Mouse (Mus musculus) c-Kit-negative CD71-positive TER-119-positive erythroid progenitor cells, embryonic 14.5 days (primary cell): ENCODE results near the gene Nr5a2.

Experiments
- DNase-seq: peaks from one replicate; pipeline ENCODE4 v3.0.0-alpha.2; 2013; ENCODE audit warnings: low read depth, low spot score

Gene Nr5a2

GRCm38 (mm10) chr1:136960428-136961012 is at the start of gene Nr5a2:
Nr5a2 (minus strand) TSS chr1:136960448.
- no peak for DNase-seq

DNA sequence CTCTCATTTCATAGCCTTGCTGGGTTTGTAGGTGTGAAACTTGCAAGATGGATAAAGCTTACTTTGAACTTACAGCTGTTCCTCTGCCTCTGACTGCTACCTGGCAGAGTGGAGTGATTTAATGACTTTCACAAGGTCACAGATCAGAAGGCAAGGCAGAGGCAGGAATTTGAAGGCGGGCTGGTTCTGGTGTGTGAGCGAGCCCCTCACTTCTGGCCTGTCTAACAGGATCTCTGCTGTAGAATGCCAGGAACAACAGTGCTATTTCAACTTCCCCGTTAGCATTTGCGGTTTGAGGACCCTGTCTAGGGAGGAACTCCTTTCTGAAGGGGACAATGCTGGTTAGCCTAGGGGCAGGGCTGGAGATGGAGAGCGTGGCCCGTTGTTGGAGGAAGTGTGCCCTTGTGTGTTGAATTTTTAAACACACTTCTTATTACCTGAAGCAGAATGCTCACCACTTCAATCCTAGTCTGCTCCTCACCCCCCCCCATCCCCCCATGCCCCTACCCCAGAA is 48.5 kb upstream of the Nr5a2 start:
- no peak for DNase-seq

DNA sequence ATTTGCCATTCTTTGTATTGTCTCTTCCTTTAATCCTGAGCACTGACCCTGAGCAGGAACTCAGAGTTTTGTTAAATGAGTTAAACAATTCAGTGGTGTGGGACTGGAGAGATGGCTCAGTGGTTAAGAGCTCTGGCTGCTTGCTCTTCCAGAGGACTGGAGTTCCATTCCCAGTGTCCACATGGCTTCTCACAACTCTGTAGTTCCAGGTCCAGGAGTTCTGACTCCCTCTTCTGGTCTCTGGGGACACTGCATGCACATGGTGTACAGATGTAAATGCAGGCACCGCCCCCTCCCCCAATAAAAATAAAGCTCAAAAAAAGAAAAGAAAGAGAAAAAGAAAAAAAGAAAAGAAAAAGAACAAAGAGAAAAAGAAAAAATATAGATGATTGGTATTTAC is 43.6 kb upstream of the Nr5a2 start:
- DNase-seq: no peak

GRCm38 (mm10) chr1:137003144-137003543 is 42.9 kb upstream of the Nr5a2 start:
- DNase-seq: no peak

DNA sequence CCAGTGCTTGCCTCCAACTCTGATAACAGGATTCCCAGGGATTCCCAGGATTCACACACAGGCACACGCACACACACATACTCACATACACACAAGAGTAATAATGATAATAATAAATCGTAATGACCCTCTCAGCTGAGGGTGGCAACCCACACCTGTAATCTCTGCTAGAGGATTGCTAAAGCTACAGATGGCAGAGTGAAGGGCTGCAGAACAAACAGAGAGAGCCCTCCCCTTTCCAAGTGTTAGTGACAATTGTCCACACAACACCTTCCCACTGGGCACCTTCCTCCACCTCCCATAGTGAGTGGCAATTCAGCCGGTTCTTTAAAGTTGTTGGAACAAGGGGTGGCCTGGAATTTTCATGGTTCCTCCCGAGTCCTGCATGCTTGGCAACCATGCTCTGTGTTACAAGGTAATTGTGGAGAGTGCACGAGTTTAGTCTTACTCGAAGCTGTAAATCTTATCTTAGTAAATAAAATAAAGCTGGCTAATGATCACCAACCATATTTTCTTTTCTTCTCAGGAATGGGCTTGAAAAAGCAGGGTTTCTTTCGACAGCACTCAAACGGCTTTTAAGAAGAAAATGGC is 31.6 kb upstream of the Nr5a2 start:
- DNase-seq: no peak

DNA sequence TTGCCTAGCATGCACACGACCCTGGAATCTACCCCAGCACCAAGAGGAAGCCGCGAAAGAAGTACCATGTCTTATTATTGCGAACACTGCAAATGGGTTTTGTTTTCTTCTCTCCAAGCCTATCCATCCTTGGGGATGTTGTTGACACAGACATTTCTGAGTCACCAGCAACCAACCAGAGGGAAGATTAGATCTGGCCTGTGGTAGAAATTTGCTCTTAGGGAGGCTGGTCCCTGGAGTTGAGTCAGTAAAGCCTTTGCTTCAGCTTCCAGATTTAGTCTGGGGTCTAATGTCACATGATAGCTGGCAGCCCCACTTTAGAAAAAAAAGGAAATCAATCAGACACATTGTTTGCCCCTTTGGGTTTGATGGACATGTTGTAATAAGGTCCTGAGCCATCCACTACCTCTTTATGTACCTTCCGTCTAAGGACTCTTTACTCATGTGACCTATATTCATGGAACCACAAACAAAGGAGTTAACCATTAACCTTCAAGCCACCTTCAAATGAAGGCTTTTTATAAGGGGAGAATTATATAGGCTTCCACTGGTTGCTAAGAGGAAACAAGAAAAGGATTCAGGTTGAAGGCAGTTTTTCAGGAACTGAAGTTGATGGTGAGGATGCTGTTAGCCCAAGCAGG is 20.1 kb upstream of the Nr5a2 start:
- DNase-seq: no peak

DNA sequence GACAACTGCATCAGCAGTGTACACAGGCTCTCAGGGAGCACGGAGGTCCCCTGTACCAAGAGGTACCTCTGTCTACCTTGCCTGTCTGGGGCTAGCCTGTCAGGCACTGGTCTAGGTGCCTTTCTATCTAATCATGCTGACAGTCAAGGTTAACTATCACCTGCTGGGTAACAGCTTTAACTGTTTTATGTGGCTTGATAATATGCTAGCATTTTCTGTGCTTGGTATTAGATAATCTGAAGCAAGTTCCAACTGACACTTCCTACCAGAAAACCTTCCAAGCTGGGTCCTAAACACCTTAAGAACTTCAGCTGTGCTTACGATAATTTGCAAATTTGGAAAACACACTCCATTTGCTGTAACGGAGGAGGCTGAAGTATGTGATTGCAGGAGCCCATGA is 17.6 kb upstream of the Nr5a2 start:
- DNase-seq: no peak

- DNase-seq: no peak
Measured at GRCm38 (mm10) chr1:136974040-136974439, 13.8 kb upstream of the Nr5a2 start.

DNA sequence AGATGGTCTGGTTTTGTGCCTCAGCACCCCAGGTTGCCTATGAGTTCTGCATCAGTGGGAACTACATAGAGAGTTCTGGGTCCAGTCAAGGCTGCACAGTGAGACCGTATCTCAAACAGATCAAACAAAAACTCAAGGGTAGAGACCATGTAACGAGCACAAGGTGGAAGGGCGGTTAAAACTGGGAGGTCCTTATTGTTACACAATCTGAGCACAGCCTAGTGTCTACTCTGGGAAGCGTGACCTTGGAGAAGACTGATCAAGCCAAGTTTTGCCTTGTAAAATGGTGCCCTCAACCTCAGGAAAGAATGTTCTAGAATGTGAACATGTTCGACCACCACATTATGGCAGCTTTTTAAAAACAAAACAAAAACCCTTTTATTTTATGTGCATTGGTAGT is 12.8 kb upstream of the Nr5a2 start:
- DNase-seq: no peak

DNA sequence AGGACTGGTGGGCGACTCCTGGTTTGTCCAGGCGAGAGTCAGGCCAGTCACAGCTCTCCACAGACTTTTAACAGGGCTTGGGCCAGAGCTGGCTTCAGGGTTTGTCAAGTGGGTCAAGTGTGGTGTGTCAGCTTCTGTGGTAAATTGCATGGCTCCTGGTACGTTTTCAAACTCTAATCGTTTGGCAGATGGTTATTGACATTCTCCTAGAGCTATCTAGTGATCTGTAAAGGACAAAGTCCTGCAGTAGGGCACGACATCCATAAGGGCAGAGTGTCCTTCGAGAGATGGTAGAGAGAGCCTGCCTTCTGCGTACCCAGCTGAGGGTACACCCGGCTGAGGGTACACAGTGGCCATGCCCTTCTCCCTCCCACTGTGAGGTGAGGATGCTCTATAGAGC is 10.7 kb upstream of the Nr5a2 start:
- DNase-seq: no peak

- no peak for DNase-seq
Measured at GRCm38 (mm10) chr1:136966728-136967386, 6.6 kb upstream of the Nr5a2 start.

DNA sequence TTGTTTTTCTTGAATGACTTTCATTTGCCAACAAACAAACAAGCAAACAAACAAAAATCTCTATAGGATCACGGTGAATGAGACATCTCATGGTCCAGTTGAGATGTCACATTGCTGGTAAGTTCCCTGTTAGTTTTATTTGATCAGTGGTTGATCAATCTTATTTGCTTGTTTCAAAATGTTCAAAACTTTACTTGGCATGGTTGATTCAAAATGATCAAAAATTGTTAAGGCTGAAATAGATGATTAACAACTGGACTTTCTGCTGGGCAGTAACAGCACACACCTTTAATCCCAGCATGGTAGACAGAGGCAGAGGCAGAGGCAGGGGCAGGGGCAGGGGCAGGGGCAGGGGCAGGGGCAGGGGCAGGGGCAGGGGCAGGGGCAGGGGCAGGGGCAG is 757 bp downstream of the Nr5a2 start:
- no peak for DNase-seq

DNA sequence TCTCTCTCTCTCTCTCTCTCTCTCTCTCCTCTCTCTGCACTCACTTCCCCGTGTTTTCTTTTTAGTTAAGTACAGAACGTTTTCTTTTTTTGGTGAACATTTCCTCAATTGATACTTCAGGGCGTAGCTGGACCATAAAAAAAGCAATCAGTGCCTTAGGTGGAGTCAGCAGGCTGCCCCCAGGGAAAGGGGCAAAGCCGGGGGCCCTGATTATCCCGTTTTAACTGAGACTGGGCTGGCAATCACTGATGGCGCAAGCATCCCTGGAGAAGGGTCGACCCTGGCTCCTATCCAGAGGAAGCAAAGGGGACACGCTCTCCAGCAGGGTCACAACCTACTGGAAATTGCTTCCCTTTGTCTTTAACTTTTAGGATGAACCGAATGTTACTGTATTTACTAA is 1.6 kb downstream of the Nr5a2 start:
- no peak for DNase-seq

DNA sequence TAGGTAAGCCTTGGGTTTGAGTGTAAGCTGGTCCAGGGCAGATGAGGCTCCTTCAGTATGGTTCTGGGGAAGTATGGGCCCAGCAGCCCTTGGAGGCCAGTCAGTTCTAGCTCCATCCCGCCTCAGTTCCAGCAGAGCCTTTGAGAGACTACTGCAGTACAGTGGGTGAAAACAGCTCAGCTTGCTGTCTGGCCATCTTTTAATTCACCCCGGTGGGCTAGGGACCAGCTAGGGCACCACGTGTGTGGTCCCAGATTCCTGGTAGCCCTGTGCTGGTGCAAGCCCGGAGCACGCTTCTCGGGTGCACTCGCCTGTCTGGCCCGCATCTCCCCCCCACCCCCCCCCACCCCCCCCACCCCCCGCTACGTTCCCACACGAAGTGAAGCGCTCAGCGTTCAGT is 2.1 kb downstream of the Nr5a2 start:
- DNase-seq: no peak

DNA sequence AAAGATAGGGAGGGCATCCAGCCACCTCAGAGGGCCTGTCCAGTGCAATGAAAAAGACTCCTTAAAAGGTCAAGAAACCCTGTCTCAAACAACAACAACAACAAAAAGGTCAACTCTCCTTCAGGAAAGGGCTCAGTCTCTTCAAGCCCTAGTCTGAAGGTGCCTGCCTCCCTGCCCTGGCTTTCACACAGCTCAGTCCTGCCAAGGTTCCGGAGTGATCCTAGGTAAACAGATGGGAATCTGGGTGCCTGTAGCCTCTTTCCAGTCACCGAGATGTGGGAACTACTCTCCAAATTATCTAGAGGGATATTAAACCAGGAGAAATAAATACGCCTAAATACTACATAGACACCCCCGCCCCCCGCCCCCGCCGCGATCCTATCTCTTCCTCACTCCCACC is 2.6 kb downstream of the Nr5a2 start:
- DNase-seq: no peak

DNA sequence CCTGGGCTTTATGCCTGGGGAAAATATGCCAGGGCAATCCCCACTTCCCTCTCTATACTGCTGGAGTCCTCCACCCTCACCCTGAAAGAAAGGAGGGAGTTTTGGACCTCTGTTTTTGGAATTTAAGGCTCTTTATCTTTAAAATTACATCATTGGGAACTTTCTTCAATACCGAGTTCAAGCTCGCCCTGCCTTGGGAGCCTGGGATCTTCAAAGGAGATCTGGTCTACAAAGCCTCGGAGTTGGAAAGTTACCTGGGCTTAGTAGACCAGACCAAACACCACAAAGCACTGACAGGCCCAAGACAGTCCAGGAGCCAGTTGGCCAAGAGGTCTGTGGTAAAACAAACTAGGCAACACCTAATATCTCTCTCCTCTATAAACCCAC is 6.1 kb downstream of the Nr5a2 start:
- no peak for DNase-seq

- no peak for DNase-seq
Measured at GRCm38 (mm10) chr1:136953444-136954107, 6.7 kb downstream of the Nr5a2 start.

DNA sequence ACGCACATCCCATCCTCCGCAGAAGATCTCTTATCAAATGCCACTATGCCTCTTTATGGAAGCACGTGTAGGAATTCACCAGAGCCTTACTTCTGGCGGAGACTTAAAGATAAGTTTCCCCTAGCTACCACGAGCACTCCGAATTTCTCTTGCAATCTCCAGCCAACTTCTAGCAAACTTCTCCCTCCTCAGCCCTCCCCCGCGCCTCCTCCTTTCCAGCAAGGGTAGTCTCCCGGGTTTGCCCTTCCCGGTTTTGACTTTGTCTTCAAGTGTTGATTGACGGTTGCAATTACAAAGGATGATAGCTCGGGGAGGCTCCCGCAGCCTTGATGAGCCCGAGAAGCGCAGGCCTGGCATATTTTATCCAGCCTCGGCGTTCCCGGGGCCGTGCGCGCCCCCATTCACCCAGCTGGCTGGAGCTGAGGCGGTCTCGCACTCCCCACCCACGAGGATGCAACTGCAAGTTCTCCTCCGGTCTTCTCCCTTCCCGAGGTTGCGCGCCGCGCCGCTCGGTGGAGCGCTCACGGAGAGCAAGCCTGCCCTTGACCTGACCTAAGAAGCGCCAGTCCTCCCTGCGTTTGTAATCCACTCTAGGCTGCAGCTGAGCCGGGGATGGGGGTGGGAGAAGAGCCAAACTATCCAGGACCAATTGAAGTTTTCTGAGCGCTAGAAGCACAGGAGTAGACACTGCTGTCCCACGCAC is 7.5 kb downstream of the Nr5a2 start:
- no peak for DNase-seq

DNA sequence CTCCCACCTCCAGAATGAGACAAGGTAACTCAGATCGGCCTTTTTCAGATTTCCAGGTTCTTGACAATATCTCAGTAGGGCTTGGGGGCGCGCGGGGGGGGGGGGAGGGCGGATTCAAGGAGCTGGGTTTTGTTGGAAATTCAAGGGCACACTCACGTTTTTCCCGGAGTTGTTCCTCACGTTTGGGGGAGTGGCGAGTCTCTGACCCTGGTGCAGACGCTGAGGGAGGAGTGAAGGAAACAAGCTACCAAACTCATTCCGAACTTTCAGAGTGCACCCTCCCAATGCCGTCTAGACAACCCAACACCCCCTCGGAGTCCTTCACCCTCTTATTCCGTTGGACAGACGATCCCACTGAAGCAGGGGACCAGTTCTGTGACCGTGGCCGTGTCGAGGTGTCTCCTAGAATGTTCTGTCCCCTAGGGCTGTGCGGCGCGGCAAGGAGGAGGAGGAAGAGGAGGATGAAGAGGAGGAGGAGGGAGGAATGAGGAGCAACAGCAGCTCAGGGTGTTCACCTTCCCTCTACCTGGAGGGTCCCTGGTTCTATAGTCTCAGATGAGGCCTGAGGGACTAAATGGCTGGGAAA is 8.2 kb downstream of the Nr5a2 start:
- DNase-seq: no peak

- no peak for DNase-seq
Measured at GRCm38 (mm10) chr1:136951155-136951650, 9.0 kb downstream of the Nr5a2 start.

GRCm38 (mm10) chr1:136949323-136949741 is 10.9 kb downstream of the Nr5a2 start:
- DNase-seq: no peak
